Mouse (Mus musculus) cerebral cortex, adult 2 months (tissue): ENCODE measurements around the gene Tulp2.

ENCODE experiments used
- WGBS: fragments of 180-500 bp; shearing (Covaris S2); methylation state at CpG from one replicate; pipeline ENCODE4 v1.1.7; 2018; 5-methylcytosine and 5-hydroxymethylcytosine counted together

Tulp2 gene

DNA sequence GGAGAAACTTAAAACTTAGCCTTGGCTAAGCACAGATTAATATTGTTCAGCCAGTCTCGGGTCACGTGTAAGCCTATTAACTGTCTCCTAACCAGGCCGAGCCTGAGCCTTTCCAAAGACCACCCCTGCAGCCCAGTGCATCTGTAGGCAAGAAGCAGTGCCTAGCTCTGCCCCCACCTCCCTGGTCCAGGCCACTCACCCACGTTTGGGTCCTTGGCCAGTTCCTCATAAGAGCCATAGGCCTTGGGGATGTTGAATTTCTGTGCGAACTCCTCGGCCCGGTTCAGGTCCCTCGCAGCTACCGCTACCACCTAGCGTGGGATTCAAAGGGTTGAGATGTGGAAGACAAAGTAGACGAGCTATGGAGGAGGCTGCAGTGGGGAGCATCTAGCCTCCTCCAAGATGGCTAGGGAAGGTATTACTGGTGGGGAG lies 6.2 kb downstream of the Tulp2 start:
- 61% methylated on average over 11 of the region's 11 CpGs for WGBS

DNA sequence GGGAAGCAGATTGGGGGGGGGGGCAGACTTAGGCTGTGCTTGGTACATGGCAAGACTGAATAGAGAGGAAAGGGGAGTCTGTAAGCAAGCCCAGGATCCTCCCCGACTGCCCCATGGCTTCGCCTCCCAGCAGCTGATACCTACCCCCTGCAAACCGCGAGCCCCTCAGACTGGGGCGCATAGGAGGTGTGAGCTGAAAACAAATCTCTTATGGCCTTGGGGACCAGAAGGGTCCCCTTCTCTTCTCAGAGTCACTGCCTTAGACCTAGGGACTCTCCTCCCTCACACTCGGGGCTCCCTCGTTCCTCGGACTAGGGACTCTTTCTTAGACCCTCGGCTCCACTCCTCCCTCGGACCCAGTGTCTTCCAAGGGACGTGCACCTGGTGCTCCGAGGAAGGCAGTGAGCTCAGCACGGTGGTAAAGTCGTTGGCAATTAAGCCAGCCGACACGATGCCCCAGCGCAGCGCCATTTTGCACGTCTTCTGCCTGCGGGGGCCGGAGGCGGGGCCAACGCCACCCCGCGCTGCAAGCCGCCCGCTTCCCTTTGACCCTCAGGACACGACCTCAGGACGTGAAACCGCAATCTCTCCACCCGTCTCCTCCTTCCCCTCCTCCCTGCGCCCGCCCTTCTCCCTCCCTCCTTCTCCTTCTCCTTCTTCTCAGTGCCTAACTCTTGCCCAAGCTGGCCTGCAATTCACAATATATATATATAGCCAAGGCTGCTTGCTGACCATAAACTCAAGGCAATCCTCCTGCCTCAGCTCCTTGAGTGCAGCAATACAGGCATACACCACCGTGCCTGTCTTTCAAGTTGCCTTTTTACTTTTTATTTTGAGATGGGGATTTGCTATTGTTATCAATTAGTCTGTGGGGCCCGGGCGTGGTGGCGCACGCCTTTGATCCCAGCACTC lies 6.9 kb downstream of the Tulp2 start, which contains the start of gene Dhdh:
Gene Dhdh (minus strand): TSS at position 513 of the 912 bp plus-strand sequence.
- 12% methylated on average over 36 of the region's 38 CpGs for WGBS

DNA sequence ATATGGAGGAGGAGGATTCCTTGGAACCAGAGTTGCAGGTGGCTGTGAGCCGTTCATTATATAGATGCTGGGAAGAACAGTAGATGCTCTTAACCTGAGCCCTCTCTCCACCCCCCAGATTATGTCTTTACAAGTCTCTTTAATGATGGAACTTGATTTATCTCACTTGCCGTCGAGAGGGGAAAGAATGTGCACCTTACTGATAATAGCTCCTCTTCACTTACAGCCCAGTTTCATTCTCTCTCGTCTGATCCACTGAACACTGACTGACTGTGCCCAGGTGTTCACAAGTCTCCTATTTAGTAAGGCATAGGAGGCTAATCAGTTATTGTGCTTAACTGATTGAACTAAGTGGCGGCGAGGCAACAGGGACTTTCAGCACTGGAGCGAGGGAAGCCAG lies 7.9 kb downstream of the Tulp2 start:
- WGBS, result 92% methylated on average over 7 of the region's 7 CpGs

DNA sequence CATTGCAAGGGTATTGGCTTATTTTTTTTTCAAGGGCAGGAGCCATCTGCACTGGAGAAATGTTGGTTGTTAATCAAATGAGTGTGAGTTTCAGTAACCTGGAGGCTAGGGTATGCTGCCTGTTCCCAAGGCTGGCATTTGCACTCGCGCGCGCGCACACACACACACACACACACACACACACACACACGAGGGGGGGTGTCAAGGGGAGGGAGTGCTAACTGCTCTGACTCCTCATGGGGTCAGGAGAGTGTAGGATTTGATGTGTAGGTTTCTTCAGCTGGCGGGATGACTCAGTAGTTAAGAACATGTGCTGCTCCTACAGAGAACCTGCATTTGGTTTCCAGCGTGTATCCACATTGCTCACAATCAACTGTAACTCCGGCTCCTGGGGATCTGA lies 9.1 kb downstream of the Tulp2 start:
- 32% methylated on average over 9 of the region's 9 CpGs for WGBS

DNA sequence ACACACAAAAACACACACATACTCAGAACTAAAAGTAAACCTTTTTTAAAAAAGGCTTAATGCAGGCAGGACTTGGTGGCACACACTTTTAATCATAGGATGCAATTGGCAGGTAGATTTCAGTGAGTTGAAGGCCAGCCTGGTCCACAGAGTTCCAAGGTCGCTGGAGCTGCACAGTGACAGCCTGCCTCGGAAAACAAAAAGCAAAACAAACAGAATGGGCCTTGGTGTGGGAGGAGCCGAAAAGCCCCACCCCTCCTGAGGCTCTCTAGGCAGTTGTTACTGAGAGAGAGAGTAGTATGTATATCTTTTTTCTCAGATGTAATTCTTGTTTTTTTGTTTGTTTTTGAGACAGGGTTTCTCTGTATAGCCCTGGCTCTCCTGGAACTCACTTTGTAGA lies 9.6 kb downstream of the Tulp2 start:
- 25% methylated on average over 3 of the region's 3 CpGs for WGBS

DNA sequence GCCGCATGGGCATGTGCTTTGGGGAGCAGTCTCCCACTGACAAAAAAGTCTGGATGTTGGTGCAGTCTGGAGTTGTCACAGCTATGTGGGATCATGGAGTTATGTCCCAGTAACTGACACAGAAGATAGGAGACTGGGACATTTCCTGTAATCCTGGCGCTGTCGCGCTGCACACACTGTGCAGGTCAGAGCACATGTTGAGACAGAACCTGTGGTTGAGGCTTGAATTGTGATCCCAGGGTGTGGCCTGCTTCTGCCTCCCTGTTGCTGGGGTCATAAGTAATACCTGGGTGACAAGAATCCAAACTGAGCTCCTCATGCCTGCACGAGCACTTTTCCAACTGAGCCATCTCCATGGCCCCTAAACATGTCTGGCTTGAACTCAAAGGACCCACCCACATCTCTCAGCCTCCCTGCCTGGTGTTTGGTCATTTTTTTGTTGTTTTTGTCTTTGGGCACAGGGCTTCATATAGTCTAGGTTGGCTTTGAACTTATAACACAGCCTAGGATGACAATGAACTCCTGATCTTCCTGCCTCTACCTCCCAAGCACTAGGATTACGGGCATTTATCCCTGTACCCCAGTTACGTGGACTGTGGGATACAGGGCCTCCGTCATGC lies 10.7 kb downstream of the Tulp2 start:
- WGBS, result 97% methylated on average over 8 of the region's 8 CpGs

DNA sequence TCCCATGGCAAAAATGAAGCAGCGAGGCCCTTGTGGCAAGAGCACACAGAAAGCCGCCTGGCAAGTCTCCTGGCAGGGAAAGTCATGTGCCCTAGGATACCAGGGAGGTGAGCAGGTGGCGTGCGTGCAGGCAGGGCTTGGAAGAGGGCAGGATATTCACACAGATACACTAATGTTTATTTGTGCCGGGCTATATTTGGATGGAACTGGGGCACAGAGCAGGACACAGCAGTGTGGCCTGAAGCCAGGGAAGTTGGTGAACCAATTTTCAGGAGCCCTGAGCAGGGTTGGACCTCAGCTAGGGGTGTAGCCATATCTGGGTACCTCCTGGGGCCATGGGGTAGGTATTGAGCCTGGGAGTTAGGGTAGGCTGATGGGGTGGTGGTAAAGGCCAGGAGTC lies 11.3 kb downstream of the Tulp2 start:
- WGBS, result 90% methylated on average over 5 of the region's 5 CpGs

DNA sequence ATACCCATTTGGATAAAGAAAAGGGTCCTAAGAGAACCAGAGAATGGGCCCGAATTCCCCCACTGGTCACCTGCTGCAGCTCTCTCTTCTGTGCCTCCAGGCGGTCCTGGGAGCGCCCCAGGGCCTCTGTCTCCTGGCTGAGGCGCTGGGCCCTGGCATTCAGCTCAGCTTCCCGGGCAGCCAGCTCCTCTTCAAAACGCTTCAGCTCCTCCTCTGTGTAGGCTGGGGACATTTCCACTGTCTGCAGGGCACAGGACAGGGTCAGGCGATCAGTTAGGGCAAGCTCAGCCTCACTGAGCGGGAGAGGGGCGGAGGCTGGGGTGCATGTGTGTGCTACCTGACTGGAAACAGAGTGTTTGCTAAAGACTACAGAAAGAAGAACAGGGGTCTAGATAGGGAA lies 12.9 kb downstream of the Tulp2 start:
- 89% methylated on average over 9 of the region's 9 CpGs for WGBS

DNA sequence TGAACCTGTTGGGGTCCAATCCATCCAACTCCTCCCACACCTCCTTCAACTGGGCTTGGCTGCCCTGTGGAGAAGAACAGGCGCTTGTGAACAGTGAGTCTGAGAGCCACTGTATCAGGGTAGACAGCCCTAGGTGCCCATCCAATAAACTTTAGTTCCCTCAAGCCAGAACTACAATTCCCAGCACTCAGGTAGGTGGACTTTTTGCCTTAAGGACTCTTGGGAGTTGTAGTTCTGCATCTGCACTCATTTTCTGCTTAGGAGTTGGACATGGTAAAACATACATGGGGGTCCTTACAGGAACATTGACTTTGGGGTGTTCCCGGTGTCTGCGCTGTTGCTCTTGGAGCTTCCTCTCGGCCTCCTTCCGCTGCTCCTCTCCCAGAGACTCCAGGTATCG lies 16.8 kb downstream of the Tulp2 start:
- WGBS, result 95% methylated on average over 6 of the region's 6 CpGs

DNA sequence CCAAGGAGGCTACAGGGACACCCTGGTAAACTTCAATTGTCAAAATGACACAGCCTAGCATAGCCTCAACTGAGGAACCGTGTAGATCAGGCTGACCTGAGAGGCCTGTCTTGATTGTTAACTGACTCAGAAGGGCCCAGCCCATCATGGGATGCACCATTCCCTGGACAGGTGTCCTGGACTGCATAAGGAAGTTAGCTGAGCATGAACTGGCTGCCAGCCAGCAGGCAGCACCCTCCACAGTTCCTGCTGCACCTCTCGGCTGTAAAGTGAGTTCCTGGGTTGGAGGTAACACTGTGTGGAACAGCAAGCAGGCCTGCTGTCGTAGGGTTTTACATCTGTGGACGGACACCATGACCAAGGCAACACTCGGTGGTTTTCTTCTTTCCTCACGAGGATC lies 25.9 kb downstream of the Tulp2 start:
- 91% methylated on average over 6 of the region's 6 CpGs for WGBS

DNA sequence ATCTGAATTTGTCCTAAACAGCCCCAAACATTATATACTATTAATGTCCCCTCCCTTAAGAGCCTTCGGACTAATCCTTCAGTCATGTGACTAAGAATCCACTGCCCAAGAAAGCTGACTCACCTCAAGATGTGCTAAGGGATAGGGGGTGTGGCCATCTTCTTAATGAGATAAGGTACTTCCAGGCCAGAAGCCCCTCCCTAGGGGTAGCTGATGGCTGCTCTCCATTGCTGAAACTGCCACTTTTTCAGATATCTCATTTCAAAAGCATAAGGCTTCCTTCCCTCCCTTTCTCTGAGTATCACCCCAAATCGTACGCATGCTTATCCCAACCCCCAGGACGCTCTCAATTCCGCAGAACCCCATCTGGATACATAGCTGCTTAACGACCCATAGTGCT lies 26.9 kb downstream of the Tulp2 start:
- WGBS, result 87% methylated on average over 6 of the region's 6 CpGs

DNA sequence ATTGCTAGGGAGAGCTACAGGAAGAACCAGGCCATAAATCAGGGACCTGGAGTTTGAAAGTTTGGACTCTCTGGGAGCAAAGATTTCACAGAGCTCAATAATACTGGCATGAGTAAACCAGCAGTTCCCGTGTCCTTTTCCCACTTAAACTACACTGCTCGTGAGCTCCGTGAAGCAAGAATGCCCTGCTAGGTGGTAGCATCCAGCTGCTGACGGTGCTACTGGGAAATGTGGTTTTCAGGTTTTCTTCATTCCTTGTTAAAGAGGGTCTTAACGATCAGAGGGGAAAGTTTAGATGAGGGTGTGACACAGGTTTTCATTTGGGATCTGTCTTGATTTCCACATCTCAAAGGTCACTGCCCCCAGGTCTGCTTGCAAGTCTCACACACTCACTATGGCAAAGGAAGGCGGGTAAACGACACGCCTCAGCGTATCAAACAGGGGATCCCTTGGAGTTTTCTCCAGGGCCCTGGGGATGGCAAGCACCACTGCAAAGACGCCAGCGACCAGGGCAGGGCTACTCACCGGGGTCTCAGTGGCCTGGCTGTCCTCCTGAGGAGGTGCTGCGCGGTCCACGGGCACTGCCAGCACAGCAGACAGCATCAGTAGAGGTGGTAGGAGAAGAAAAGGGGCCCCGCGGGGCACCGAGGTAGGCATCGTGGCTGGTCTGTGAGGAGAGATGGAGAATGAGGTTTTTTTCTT lies 27.7 kb downstream of the Tulp2 start:
- WGBS, result 26% methylated on average over 19 of the region's 19 CpGs

DNA sequence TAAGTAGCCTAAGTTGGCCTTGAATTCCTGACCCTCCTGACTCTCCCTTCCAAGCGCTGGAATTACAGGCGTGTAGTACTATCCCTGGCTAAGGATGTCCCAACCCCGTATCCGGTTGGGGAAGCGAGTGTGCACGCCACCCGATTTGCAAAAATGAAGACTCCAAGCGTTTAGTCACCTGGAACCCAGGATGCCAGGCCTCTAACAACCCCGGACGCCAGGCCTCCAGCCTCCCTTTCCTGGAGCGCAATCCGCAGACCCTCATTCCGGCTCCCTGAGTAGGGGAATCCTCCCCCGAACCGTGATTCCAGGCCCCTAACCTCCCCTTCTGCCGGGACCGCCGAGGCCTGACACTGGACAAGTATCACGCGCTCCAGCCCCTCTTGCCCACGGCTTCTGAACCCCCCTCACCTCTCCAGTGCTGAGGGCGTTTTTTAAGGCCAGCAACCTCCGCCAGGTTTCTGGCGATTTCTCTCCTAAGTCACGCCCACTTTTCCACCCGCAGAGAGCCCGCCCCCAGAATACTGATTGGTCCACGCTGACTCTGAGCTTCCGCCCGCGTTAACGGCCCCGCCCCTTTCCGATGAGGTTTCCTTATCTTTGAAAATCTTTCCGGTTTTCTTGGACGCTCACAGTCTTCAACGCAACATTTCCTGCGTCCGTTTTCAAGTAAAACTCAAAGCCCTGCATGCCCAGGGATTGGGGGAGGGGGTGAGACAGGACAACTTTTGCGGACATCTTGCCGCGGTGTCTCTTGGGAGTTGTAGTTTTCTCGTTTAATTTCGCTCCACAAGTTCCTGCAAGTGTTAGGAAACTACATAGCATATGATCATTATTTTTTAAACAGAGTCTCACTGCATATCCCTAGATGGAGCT lies 28.5 kb downstream of the Tulp2 start, which contains the start of gene Nucb1:
Gene Nucb1 (minus strand): TSS at position 495 of the 876 bp plus-strand sequence.
- under 1% methylated on average over 44 of the region's 44 CpGs for WGBS

DNA sequence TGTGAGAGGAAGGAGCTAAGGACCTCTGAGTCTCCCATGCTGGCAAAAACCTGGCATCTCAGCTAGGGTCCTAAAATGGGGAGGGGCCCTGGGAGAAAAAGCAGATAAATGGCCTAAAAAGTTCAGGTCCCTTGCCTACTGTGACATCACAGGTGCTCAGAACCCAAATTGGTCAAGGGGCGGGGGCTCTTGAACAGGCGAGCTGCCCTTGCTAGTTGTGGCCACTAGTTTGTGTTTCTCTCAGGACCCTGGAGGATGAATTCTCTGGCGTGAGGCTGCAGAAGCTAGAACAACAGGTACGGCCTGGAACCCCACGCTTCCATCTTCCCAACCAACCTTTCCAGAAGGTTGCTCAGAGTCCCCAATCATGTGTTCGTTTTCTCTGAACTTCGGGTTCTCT lies 32.7 kb downstream of the Tulp2 start:
- WGBS, result 91% methylated on average over 7 of the region's 7 CpGs

DNA sequence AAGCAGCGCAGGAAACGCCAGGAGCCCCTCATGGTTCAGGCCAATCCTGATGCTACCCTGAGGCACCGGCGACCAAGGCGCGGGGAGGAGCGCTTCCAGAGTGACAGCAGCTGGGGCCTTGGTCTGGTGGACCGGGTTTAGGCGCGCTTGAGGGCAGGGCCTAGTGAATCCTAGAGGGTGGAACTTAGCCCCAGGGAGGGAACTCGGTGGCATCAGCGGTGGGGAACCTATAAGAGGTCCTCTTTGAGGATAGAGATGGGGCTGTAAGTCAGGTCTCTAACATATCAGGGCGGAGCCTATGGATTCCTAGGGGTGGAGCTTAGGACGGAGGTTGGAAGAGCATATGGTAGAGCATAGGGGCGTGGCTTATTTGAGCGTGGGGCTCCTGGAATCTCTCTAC lies 33.8 kb downstream of the Tulp2 start:
- 54% methylated on average over 16 of the region's 16 CpGs for WGBS

DNA sequence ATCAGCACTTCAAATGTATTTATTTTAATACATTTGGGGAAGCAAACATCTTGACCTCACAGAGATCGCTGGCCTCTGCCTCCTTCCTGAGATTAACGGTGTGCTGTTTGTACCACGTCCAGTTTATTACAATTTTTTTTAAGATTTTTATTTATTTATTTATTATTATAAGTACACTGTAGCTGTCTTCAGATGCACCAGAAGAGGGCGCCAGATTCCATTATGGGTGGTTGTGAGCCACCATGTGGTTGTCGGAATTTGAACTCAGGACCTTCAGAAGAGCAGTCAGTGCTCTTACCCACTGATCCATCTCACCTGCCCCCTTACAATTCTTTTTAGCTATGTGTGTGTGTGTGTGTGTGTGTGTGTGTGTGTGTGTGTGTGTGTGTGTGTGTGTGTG lies 35.2 kb downstream of the Tulp2 start:
- 61% methylated on average over 5 of the region's 5 CpGs for WGBS

DNA sequence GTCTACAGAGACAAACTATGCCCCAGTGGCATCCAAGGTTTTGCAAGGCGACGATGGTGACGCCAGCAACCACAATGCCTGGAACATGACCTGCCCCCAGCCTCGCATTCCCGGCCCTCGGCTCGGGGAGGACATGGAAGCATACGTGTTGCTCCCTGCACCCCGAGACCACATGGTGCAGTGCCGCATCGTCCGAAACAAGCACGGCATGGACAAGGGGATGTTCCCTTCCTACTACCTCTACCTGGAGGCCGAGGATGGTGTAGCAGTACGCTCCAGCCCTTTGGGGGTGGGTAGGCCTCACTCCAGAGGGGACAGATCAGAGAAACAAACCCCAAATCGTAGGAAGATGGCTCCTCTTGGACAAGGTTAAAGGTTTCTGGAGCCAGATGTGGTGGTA lies 36.9 kb downstream of the Tulp2 start:
- 95% methylated on average over 16 of the region's 16 CpGs for WGBS

DNA sequence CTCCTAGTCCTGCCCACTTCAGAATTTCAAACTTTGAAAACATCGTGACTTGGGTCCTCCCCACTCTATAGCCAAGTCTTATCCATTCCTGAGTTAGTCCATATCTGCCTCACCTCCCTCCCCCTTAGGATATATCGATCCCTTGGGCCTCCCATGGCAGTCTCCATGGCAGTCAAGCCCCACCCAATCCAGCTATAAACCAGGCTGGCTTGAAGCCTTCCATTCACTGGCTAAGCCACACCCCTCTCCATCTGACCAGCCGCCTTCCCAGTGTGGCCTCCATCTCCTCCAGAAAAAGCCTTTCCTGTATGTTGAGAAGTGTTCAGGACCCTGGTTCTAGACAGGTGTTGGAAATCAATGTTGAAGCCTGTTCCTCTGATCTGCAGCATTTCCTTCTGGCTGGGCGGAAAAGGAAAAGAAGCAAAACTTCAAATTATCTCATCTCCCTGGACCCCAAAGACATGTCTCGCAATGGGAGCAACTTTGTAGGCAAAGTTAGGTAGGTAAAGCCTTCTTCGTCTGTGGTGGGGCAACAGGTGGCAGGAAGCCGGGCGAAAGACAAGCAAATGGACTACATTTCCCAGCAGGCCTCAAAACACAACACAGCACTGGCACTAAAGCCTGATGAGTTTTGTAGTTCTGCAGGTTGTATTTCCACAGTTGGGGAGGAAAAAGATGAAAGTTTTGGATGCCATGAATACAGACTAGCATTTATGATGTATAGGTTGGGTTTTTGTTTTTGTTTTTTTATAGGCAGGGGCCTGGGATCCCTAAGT lies 37.9 kb downstream of the Tulp2 start:
- 77% methylated on average over 8 of the region's 8 CpGs for WGBS

DNA sequence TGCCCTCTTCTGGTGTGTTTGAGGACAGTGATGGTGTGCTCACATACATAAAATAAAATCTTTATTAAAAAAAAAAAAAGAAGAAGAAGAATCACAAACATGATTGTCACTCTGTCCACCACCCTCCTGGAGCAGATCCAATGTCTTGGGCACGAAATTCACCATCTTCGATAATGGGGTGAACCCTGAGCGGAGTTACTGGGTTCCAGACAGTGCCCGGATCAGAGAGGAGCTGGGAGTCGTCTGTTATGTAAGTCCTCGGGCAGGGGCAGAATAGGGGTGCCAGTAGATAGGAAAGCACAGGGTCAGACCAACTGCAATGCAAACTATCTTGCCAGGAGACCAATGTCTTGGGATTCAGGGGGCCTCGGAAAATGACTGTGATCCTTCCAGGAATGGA lies 38.9 kb downstream of the Tulp2 start:
- WGBS, result 95% methylated on average over 7 of the region's 7 CpGs

DNA sequence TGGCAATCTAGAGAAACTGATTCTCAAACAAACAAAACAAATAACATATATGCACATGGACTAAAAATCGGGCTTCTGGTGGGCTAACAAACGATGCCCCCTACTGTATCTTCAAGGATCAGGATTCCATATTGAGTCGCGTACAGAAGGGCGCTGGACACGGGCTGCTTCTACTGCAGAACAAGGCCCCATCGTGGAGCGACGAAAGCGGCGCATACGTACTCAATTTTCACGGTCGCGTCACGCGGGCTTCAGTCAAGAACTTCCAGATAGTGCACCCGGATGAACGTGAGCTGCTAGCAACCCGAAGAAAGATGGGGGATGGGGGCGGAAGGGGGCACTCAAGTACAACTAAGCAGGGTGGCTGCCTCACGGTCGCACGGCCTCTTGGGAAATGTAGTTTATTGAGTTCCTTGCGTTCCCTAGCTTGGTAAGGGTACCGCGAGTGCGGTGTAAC lies 40.1 kb downstream of the Tulp2 start:
- WGBS, result under 1% methylated on average over 28 of the region's 28 CpGs
